Mouse (Mus musculus) spleen, adult 2 months (tissue): ENCODE measurements around the gene Fbxl17. TPM values are rescaled to one million over a fixed set of nuclear protein-coding genes. Genes with fewer than 3 reads are reported as not detected.

Experiments
- DNase-seq, 2 experiments: peaks; one replicate each; pipeline versions ENCODE4 v3.0.0 to v3.0.0-alpha.2; 2012 to 2021; ENCODE audit warnings: low spot score in 2 of 2, low read depth in 1 of 2
- H3K27ac ChIP-seq: fragments of 200-500 bp; 2 replicates; pipeline ENCODE4 v1.5.1; 2012; ENCODE audit warnings: low read length, inconsistent platforms; ENCODE audit not compliant: insufficient read depth
- H3K27me3 ChIP-seq: fragments of 200-500 bp; 2 replicates; pipeline ENCODE4 v1.6.1; 2012; ENCODE audit warnings: mild to moderate bottlenecking, moderate library complexity, low read length, inconsistent platforms; ENCODE audit not compliant: control insufficient read depth, insufficient read depth
- H3K36me3 ChIP-seq: fragments of 200-500 bp; 2 replicates; pipeline ENCODE4 v1.6.1; 2012; ENCODE audit warnings: mild to moderate bottlenecking, low read length, inconsistent platforms; ENCODE audit not compliant: control insufficient read depth, insufficient read depth
- H3K4me1 ChIP-seq: fragments of 200-500 bp; 2 replicates; pipeline ENCODE4 v1.6.1; 2011; ENCODE audit warnings: inconsistent platforms; ENCODE audit not compliant: control insufficient read depth, insufficient read depth, insufficient read length
- H3K4me3 ChIP-seq: fragments of 200-500 bp; 2 replicates; pipeline ENCODE4 v1.5.1; 2011; ENCODE audit warnings: mild to moderate bottlenecking, inconsistent platforms; ENCODE audit not compliant: insufficient read depth, insufficient read length; ENCODE audit errors: extremely low read depth
- CTCF ChIP-seq: fragments of 200-500 bp; IDR thresholded peaks from 2 replicates; pipeline ENCODE4 v1.5.1; 2011; ENCODE audit warnings: mild to moderate bottlenecking, inconsistent platforms; ENCODE audit not compliant: insufficient read depth, insufficient read length, insufficient replicate concordance; ENCODE audit errors: extremely low read depth
- POLR2A ChIP-seq: fragments of 200-500 bp; IDR thresholded peaks from 2 replicates; pipeline ENCODE4 v1.6.1; 2011; ENCODE audit warnings: low read depth, low read length, inconsistent platforms
- WGBS: fragments of 180-500 bp; shearing (Covaris S2); methylation state at CpG from one replicate; pipeline ENCODE4 v1.1.7; 2018; 5-methylcytosine and 5-hydroxymethylcytosine counted together
- polyA plus RNA-seq: library from polyadenylated mRNA; depleted of rRNA; stranded (reverse); fragments of >200 nt; gene quantifications from 2 replicates; pipeline ENCODE4 v1.2.3, GENCODE M21; 2012

Fbxl17 gene
- polyA plus RNA-seq, 1 experiment, result 4.7 TPM

DNA sequence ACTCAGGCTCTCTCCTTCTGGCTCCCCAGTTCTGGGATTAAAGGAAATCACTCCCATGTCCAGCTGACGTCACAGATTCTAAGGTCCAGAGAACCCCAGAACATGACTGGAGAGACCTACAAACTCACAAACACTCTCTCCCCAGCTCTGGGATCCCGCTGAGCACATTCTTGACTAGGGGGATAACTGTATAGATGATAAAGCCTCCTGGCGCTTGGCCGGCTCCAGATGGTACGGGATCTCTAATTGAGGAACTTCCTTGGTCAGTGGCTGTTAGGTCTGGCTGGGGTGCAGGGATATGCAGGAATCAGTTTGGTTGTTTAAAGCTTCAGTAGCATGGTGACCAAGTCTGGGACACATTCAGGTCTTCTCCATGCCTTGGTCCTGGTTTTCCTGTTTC, 422.3 kb downstream of the Fbxl17 start:
- H3K27ac ChIP-seq, result no peak overlapping the region
- H3K4me3 ChIP-seq, result no peak overlapping the region
- H3K4me1 ChIP-seq, result no peaks in the 10 kb centered on the region; the same call in 1 of the 2 replicates
- no peaks in the 10 kb centered on the region; the same call in 1 of the 2 replicates for H3K27me3 ChIP-seq
- H3K36me3 ChIP-seq, result peaks cover 9% of the 10 kb centered on the region
- no peak for DNase-seq
- 99% methylated on average over 5 of the region's 5 CpGs for WGBS
- TF ChIP-seq CTCF (no peak), POLR2A (no peak)

- Histone ChIP-seq H3K36me3 (peaks cover 9% of the 10 kb centered on the region), H3K27ac (no peak overlapping the region), H3K4me1 (no peaks in the 10 kb centered on the region; the same call in 1 of the 2 replicates), H3K4me3 (no peak overlapping the region), H3K27me3 (no peaks in the 10 kb centered on the region; the same call in 1 of the 2 replicates)
- DNase-seq, result no peak
- 94% methylated on average over 8 of the region's 8 CpGs for WGBS
- TF ChIP-seq CTCF, result no peak
- no peak for TF ChIP-seq POLR2A
Observed at GRCm38 (mm10) chr17:63076661-63077060, 423.2 kb downstream of the Fbxl17 start.

- no peak for TF ChIP-seq CTCF
- TF ChIP-seq POLR2A, result no peak
Observed at GRCm38 (mm10) chr17:63076037-63076426, 423.8 kb downstream of the Fbxl17 start.

DNA sequence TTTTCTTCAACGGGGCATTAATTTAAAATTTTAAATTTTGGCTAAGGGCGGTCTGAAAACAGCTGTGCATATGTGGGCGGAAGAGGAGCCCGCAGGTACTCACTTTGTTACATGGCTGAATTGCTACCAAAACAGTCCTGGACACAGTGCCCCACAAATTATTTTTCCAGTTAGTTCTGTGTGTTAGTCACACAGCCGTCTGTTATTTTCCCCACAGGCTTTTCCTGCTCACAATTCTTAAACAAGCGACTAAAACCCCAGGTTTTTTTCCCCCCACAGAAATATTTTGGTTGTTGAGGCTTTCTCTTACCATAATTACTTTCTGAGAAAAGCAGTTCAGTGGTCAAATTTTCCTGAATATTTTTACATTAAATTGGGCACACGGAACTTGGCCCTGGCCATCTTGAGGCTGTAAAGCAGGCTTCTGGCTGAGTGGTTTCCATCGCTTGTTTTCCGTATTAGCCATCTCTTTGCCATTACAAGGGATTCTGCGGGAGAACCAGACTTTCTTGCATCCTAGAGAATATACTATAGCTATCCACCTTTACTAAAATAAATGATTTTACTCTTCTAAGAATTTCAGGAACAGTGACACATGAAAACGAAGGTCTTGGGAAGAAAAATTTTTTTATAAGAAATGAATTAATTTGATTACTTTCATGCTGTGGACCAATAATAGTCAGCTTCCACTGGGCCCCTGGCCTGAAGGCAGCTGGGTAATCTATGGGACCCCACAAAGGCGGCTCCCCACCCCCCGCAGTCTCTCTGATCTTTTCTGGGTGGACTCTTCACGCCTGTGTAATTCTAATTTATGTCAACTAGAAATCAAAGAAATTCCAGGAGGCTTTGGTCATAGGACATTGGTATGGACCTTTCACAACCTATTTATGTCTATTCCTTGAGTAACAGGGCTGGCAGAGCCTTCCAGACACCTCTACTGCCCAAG, 424.5 kb downstream of the Fbxl17 start:
- Histone ChIP-seq H3K4me1 (no peaks in the 10 kb centered on the region; the same call in 1 of the 2 replicates), H3K27me3 (no peaks in the 10 kb centered on the region), H3K27ac (no peak overlapping the region), H3K36me3 (peaks cover 9% of the 10 kb centered on the region), H3K4me3 (no peak overlapping the region)
- 92% methylated on average over 14 of the region's 14 CpGs for WGBS
- DNase-seq, result no peak
- TF ChIP-seq CTCF (no peak), POLR2A (no peak)

More at GRCm38 (mm10) chr17:63076037-63076426, 423.8 kb downstream of the Fbxl17 start:
- peaks cover 9% of the 10 kb centered on the region for H3K36me3 ChIP-seq
- H3K27ac ChIP-seq, result no peak overlapping the region
- no peaks in the 10 kb centered on the region; the same call in 1 of the 2 replicates for H3K4me1 ChIP-seq
- no peak for DNase-seq
- no peaks in the 10 kb centered on the region for H3K27me3 ChIP-seq
- WGBS, result 92% methylated on average over 8 of the region's 8 CpGs
- H3K4me3 ChIP-seq, result no peak overlapping the region

GRCm38 (mm10) chr17:63073342-63073741, 426.5 kb downstream of the Fbxl17 start:
- no peak for DNase-seq
- no peaks in the 10 kb centered on the region; the same call in 1 of the 2 replicates for H3K4me1 ChIP-seq
- no peak for TF ChIP-seq CTCF
- no peak for TF ChIP-seq POLR2A
- H3K4me3 ChIP-seq, result no peak overlapping the region
- WGBS, result 93% methylated on average over 6 of the region's 6 CpGs
- no peaks in the 10 kb centered on the region for H3K27me3 ChIP-seq
- no peak overlapping the region for H3K27ac ChIP-seq
- H3K36me3 ChIP-seq, result no peaks in the 10 kb centered on the region

DNA sequence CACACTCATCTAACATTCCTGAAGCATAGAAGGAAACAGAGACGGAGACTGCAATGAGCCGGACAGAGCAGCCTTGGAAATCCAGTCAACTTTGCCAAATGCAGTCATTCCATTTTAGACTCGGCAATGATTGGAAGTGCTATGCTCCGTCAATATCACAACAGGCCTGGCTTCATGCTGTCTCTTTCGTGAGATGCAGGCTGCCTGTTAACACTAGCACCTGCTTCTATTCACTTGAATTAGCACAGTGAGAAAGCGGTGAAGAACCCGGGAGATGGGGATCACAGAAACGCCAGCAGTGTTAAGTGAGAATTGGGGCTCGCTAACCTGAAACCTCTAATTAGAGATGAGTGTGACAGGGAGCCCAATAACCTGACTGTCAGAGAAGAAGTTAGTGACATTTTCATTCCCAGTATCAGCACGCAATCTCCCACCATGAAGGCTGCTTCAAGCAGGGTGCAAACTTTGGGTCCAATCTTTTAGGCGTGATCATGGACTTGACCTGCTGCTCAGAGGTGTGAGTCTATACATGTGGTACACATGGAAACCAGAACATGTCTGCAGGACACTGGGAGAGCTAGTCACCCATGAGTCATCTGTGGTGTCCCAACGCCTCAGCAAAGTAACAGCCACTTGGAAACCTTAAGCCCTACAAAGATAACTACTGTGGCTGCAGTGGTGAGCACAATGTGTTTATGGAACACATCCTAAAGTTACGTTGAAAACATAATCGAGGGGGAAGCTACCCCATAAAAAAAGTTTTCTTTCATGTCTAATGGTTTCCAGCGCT, 428.5 kb downstream of the Fbxl17 start:
- Histone ChIP-seq H3K4me1 (no peaks in the 10 kb centered on the region; the same call in 1 of the 2 replicates), H3K27me3 (no peaks in the 10 kb centered on the region), H3K36me3 (no peaks in the 10 kb centered on the region; the same call in 1 of the 2 replicates), H3K4me3 (no peak overlapping the region), H3K27ac (no peak overlapping the region)
- 94% methylated on average over 15 of the region's 15 CpGs for WGBS
- TF ChIP-seq POLR2A, result no peak
- TF ChIP-seq CTCF, result no peak
- DNase-seq, result no peak
